Comparison of ENCODE assay signal across 13 mouse cellular contexts in the genomic region with DNA sequence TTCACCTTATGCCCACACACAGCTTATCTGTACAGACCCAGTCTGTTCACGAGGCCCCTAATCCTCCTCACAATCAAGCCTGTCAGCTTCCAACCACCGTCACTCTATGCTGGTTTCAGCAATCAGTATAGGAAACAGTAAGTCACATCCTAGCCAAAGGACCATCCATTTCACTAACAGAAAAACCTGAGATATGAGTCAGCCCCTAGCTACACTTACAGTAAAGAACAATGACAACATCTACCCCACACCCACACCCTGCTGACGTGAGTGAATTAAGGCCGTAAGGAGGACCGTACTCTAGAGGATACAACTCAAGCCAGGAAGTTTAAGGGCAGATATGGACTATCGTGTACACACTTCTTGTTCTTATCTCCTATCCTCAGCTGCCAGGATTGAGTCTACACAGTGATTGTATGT.
DNase-seq lines count a peak whose midpoint lies in the region; ATAC-seq and TF ChIP-seq lines count a peak whose summit lies in the region.
"Had no signal": no experiment of that assay in that cellular context is flagged by ENCODE, and none has a peak within 500 bp of the region (broad histone marks: within the 10 kb centered on the region; RNA-seq: fewer than 3 reads in every experiment).

No protein-coding gene starts in this region.

- TF ChIP-seq EP300 in lung, postnatal 0 days (IDR thresholded peaks at IDR 0.05), result peak; percentile 93
- TF ChIP-seq EP300 in liver, embryonic 14.5 days (IDR thresholded peaks at IDR 0.05; ENCODE audit: low read depth), result peak; percentile 50

- WGBS in heart, embryonic 11.5 days (ENCODE audit: insufficient replicate concordance), result 16% methylated on average over 6 of the region's 6 CpGs
- 46% methylated on average over 6 of the region's 6 CpGs for WGBS in lung, postnatal 0 days
- WGBS in lung, adult 2 months, result 39% methylated on average over 6 of the region's 6 CpGs
- 9% methylated on average over 6 of the region's 6 CpGs for WGBS in liver, embryonic 14.5 days (ENCODE audit: insufficient replicate concordance)

- H3K9ac ChIP-seq in heart, embryonic 11.5 days (ENCODE audit: low read depth, low read length), result no peak overlapping the region
- no peak overlapping the region for H3K9ac ChIP-seq in lung, postnatal 0 days (replicated peaks; ENCODE audit: low read depth)
- no peak overlapping the region for H3K9ac ChIP-seq in liver, embryonic 14.5 days (replicated peaks)
- H3K9ac ChIP-seq: midbrain, embryonic 12.5 days had no signal

- no peak overlapping the region for H3K4me3 ChIP-seq in heart, embryonic 11.5 days (ENCODE audit: low read depth, low read length)
- no peak overlapping the region for H3K4me3 ChIP-seq in lung, postnatal 0 days (ENCODE audit: low read depth, low read length)
- H3K4me3 ChIP-seq in lung, adult 2 months (replicated peaks; ENCODE audit: extremely low read depth, low read depth, low read length), result no peak overlapping the region
- no peak overlapping the region for H3K4me3 ChIP-seq in liver, embryonic 14.5 days (ENCODE audit: insufficient read depth in 1 of 2, low read depth in 2 of 2, low read length in 2 of 2)
- H3K4me3 ChIP-seq: midbrain, embryonic 12.5 days had no signal

- no peak for TF ChIP-seq POLR2A in lung, adult 2 months (IDR thresholded peaks at IDR 0.05; ENCODE audit: borderline replicate concordance, extremely low read depth, low read depth, low read length)

- no peak overlapping the region for H3K4me2 ChIP-seq in heart, embryonic 11.5 days
- no peak overlapping the region for H3K4me2 ChIP-seq in lung, postnatal 0 days (replicated peaks; ENCODE audit: low read depth, low read length)
- no peak overlapping the region for H3K4me2 ChIP-seq in liver, embryonic 14.5 days (ENCODE audit: low read depth)
- H3K4me2 ChIP-seq: midbrain, embryonic 12.5 days had no signal

- 0 out of 2 replicates have a peak, but pooled peaks cover 8% of the 10 kb centered on the region for H3K36me3 ChIP-seq in heart, embryonic 11.5 days (ENCODE audit: control insufficient read depth, insufficient read depth, low read length)
- peaks cover 29% of the 10 kb centered on the region for H3K36me3 ChIP-seq in lung, postnatal 0 days (ENCODE audit: insufficient read depth, low read length)
- no peaks in the 10 kb centered on the region; the same call in 1 of the 2 replicates for H3K36me3 ChIP-seq in liver, embryonic 14.5 days (replicated peaks; ENCODE audit: control insufficient read depth, insufficient read depth, low read depth)

- ATAC-seq in heart, embryonic 11.5 days (replicated peaks; ENCODE audit: insufficient number of reproducible peaks, low FRiP score, low TSS enrichment), result peak; percentile 77
- ATAC-seq in lung, postnatal 0 days, result peak; percentile 84
- peak; percentile 72 for ATAC-seq in liver, embryonic 14.5 days (ENCODE audit: insufficient read depth)
- ATAC-seq: hindbrain, postnatal 0 days had no signal

- H3K9me3 ChIP-seq in heart, embryonic 11.5 days (replicated peaks; ENCODE audit: control insufficient read depth, low read length), result no peaks in the 10 kb centered on the region
- H3K9me3 ChIP-seq in lung, postnatal 0 days (ENCODE audit: low read length), result no peaks in the 10 kb centered on the region
- H3K9me3 ChIP-seq in liver, embryonic 14.5 days (ENCODE audit: control insufficient read depth, low read length), result no peaks in the 10 kb centered on the region
- H3K9me3 ChIP-seq: midbrain, embryonic 12.5 days had no signal

- H3K27me3 ChIP-seq in heart, embryonic 11.5 days (ENCODE audit: control insufficient read depth, insufficient read depth, low read length), result no peaks in the 10 kb centered on the region
- no peaks in the 10 kb centered on the region for H3K27me3 ChIP-seq in lung, postnatal 0 days (replicated peaks; ENCODE audit: insufficient read depth, low read length)
- H3K27me3 ChIP-seq in liver, embryonic 14.5 days (ENCODE audit: control insufficient read depth, insufficient read depth, low read length), result no peaks in the 10 kb centered on the region
- H3K27me3 ChIP-seq: midbrain, embryonic 12.5 days had no signal

- peaks cover 24% of the 10 kb centered on the region for H3K4me1 ChIP-seq in heart, embryonic 11.5 days (ENCODE audit: control insufficient read depth, insufficient read depth, low read length)
- no peaks in the 10 kb centered on the region for H3K4me1 ChIP-seq in lung, postnatal 0 days (ENCODE audit: insufficient read depth, low read depth, low read length)
- peaks cover 3% of the 10 kb centered on the region; the same call in 1 of the 2 replicates for H3K4me1 ChIP-seq in lung, adult 2 months (ENCODE audit: control insufficient read depth, insufficient read depth, low read length)
- peaks cover 8 to 15% of the 10 kb centered on the region in 2 experiments for H3K4me1 ChIP-seq in liver, embryonic 14.5 days (replicated peaks; ENCODE audit: control insufficient read depth in 2 of 2, insufficient read depth in 2 of 2, low read length in 1 of 2)
- H3K4me1 ChIP-seq: midbrain, embryonic 12.5 days had no signal

- DNase-seq in heart, adult 11 months, result no peak
- DNase-seq in lung, postnatal 0 days (ENCODE audit: low spot score), result peak; percentile 72
- no peak for DNase-seq in lung, adult 2 months
- peak in 2 of 3 experiments; percentile 7 to 37 for DNase-seq in liver, embryonic 14.5 days (ENCODE audit: low read depth in 3 of 3, low spot score in 3 of 3)
- no peak for DNase-seq in adrenal gland, adult 18-20 months (ENCODE audit: low spot score in 2 of 2)
- no peak for DNase-seq in right cerebral cortex, postnatal 36 days (ENCODE audit: low spot score in 2 of 2)
- DNase-seq in layer of hippocampus, postnatal 14 days (ENCODE audit: low spot score in 2 of 2), result no peak
- DNase-seq: cerebellum, adult 11 months; heart, postnatal 10 days; right cerebral cortex, postnatal 14 days had no signal

- no peak overlapping the region for H3K27ac ChIP-seq in heart, embryonic 11.5 days (ENCODE audit: low read depth, low read length)
- 0 out of 2 replicates have a peak overlapping the region, but pooled peaks have one; percentile 21 for H3K27ac ChIP-seq in lung, postnatal 0 days (ENCODE audit: low read length)
- H3K27ac ChIP-seq in liver, embryonic 14.5 days, result no peak overlapping the region
- H3K27ac ChIP-seq: hindbrain, postnatal 0 days; midbrain, embryonic 12.5 days had no signal

- TF ChIP-seq CTCF in lung, postnatal 0 days (IDR thresholded peaks at IDR 0.05), result no peak
- TF ChIP-seq CTCF in lung, adult 2 months (IDR thresholded peaks at IDR 0.05; ENCODE audit: insufficient read depth, low read length), result no peak
- no peak for TF ChIP-seq CTCF in liver, embryonic 14.5 days (IDR thresholded peaks at IDR 0.05; ENCODE audit: low read depth)

Comparison
In these comparisons a context has a peak if more than half of its experiments do, and no peak if none do; other contexts are left out.
1. DNase-seq: peak in lung, postnatal 0 days (single experiment) and liver, embryonic 14.5 days (2 of 3); none in heart, adult 11 months (single experiment), lung, adult 2 months (single experiment), adrenal gland, adult 18-20 months (0 of 2), right cerebral cortex, postnatal 36 days (0 of 2) and layer of hippocampus, postnatal 14 days (0 of 2).
2. Peak in every context shown above with its lines, with median percentiles within 50 percentile points of each other: ATAC-seq.